ENCODE assay signal across 8 mouse cellular contexts in the genomic region with DNA sequence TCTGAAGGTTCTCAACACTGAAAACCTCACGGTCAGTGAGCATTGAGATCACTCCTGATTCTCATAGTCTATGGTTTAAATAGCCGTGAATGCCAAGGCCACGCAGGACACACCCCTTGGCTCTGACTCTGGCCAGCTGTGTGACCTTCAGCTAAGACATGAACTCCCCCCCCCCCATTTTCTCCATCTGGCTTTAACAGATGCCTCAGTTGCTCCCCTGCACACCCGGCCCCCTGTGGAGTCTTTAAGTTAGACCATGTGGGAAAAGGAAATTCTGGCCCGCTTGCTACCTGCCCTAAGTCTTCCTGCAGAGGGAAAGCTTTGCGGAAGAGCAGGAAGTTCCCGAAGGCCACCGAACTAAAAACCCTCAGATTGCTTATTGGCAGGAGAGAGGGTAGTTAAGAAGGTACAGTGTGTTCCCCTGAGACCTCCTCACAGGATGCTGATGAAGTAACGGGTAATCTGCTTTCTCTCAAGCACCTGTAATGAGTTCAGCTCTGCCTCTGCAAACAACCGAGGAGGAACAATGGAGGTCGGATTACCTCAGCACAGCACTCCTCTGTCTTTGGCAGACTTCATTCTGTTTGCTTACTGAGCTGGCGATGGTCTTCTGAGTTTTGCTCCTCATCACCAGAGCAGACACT.
DNase-seq lines count a peak whose midpoint lies in the region; ATAC-seq and TF ChIP-seq lines count a peak whose summit lies in the region.
"Had no signal": no experiment of that assay in that cellular context is flagged by ENCODE, and none has a peak within 500 bp of the region (broad histone marks: within the 10 kb centered on the region; RNA-seq: fewer than 3 reads in every experiment).

No protein-coding gene starts in this region.

- no peaks in the 10 kb centered on the region for H3K4me1 ChIP-seq in embryonic facial prominence, embryonic 11.5 days (ENCODE audit: control insufficient read depth, insufficient read depth, low read length)

- intact Hi-C loops in left cerebral cortex, postnatal 4 days (cut with DNase I) = no loop called here
- intact Hi-C loops in left cerebral cortex, postnatal 25 days (cut with DNase I) = no loop called here
- intact Hi-C loops in left cerebral cortex, postnatal 36 days (cut with DNase I) = no loop called here

- H3K4me2 ChIP-seq in embryonic facial prominence, embryonic 11.5 days (ENCODE audit: low read depth, low read length) = peak overlapping the region; percentile 13; the same call in 1 of the 2 replicates
- H3K4me2 ChIP-seq in myocyte (ENCODE audit: low read depth) = peak overlapping the region; percentile 79

- H3K79me2 ChIP-seq in myocyte (ENCODE audit: control insufficient read depth, insufficient read depth) = no peaks in the 10 kb centered on the region

- peak overlapping the region; percentile 28 for H3K27ac ChIP-seq in embryonic facial prominence, embryonic 11.5 days (replicated peaks; ENCODE audit: low read depth, low read length)

- no peak overlapping the region for H3K9ac ChIP-seq in embryonic facial prominence, embryonic 11.5 days (replicated peaks; ENCODE audit: low read length)

- TF ChIP-seq POLR2A in myocyte (IDR thresholded peaks at IDR 0.05; ENCODE audit: insufficient read length, low read depth) = no peak

- H3K4me3 ChIP-seq in embryonic facial prominence, embryonic 11.5 days (ENCODE audit: low read depth, low read length) = no peak overlapping the region
- H3K4me3 ChIP-seq in myocyte = peak overlapping the region; percentile 0
- H3K4me3 ChIP-seq: erythroblast, embryonic 14.5 days had no signal

- no peak overlapping the region for H3ac ChIP-seq in myocyte (ENCODE audit: control insufficient read depth, insufficient read length)

- ATAC-seq in embryonic facial prominence, embryonic 11.5 days (replicated peaks; ENCODE audit: insufficient number of reproducible peaks, low FRiP score, low TSS enrichment, low read depth) = 0 out of 2 replicates have a peak, but pooled peaks have one; percentile 41
- no peak for ATAC-seq in megakaryocyte-erythroid progenitor cell, adult 5-6 weeks (replicated peaks; ENCODE audit: low FRiP score, low TSS enrichment, poor library complexity, severe bottlenecking)

- 8% methylated on average over 12 of the region's 12 CpGs for WGBS in embryonic facial prominence, embryonic 11.5 days

- H3K27me3 ChIP-seq in embryonic facial prominence, embryonic 11.5 days (ENCODE audit: control insufficient read depth, insufficient read depth, low read length) = no peaks in the 10 kb centered on the region
- H3K27me3 ChIP-seq in myocyte (ENCODE audit: control insufficient read depth, insufficient read depth, insufficient read length) = no peaks in the 10 kb centered on the region

- H3K36me3 ChIP-seq in embryonic facial prominence, embryonic 11.5 days (replicated peaks; ENCODE audit: control insufficient read depth, insufficient read depth, low read depth, low read length) = no peaks in the 10 kb centered on the region
- H3K36me3 ChIP-seq in myocyte (ENCODE audit: control insufficient read depth, insufficient read depth) = no peaks in the 10 kb centered on the region

- DNase-seq in left cerebral cortex, postnatal 4 days = peak; percentile 18
- no peak for DNase-seq in left cerebral cortex, postnatal 25 days (ENCODE audit: low spot score in 2 of 2)
- DNase-seq in ZHBTc4 (ENCODE audit: low read depth, low spot score) = peak; percentile 83
- peak; percentile 52 for DNase-seq in embryonic facial prominence, embryonic 11.5 days (ENCODE audit: low spot score)
- DNase-seq in left cerebral cortex, postnatal 36 days (ENCODE audit: low spot score in 2 of 2) = no peak

- no peaks in the 10 kb centered on the region for H3K9me3 ChIP-seq in embryonic facial prominence, embryonic 11.5 days (replicated peaks; ENCODE audit: control insufficient read depth, low read length)

TF ChIP-seq in myocyte, 11 proteins besides CTCF, POLR2A, EP300 and RAD21:
- no peak for TF ChIP-seq TCF12 (IDR thresholded peaks at IDR 0.05; ENCODE audit: insufficient read depth, poor library complexity, severe bottlenecking)
- peak in 1 of 3 experiments; percentile 11 for TF ChIP-seq MYOD1 (IDR thresholded peaks at IDR 0.05; ENCODE audit: control insufficient read depth in 1 of 3, insufficient read length in 2 of 3, low read depth in 2 of 3)

Comparison
In these comparisons a context has a peak if more than half of its experiments do, and no peak if none do; other contexts are left out.
1. DNase-seq: peak in left cerebral cortex, postnatal 4 days (single experiment), ZHBTc4 (single experiment) and embryonic facial prominence, embryonic 11.5 days (single experiment); none in left cerebral cortex, postnatal 25 days (0 of 2) and left cerebral cortex, postnatal 36 days (0 of 2).